Mouse (Mus musculus): ENCODE data around the gene Wdr62. TPM values are rescaled to one million over a fixed set of nuclear protein-coding genes. Genes with fewer than 3 reads are reported as not detected.

The Wdr62 gene
- polyA plus RNA-seq, 1 experiment: 12.8 TPM

DNA sequence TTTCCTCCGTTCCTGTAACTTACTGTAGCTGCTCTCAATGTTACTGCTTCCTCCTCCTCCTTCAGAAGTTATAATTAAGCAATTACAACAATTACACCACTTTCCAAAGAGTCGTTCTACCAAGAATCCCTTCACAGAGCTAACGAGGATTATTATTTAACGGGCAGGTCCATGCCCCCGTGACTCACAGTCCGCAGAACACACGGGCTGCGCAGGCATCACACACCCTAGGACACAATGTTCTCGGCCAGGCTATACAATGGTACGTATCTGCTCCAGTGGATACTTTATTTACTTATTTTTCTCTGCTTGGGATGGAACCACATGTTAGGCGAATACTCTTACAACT lies 60.2 kb downstream of the Wdr62 start:
- no peaks in the 10 kb centered on the region for H3K79me3 ChIP-seq (ENCODE audit: low read depth)
- H3K27me3 ChIP-seq (ENCODE audit: control insufficient read depth, insufficient read depth, insufficient read length): no peaks in the 10 kb centered on the region
- no peak for TF ChIP-seq MYOD1 (IDR thresholded peaks at IDR 0.05; ENCODE audit: control insufficient read depth, insufficient read length, low read depth)
- TF ChIP-seq CTCF (IDR thresholded peaks at IDR 0.05; ENCODE audit: control insufficient read depth, insufficient read depth, insufficient read length): no peak
- peaks cover 5% of the 10 kb centered on the region for H3K36me3 ChIP-seq (ENCODE audit: control insufficient read depth, insufficient read depth)
- H3K79me2 ChIP-seq (ENCODE audit: control insufficient read depth, insufficient read depth): no peaks in the 10 kb centered on the region
- no peak overlapping the region for H3ac ChIP-seq (ENCODE audit: control insufficient read depth, insufficient read length, low read depth)
- no peak overlapping the region for H3K4me3 ChIP-seq (ENCODE audit: insufficient read depth, poor library complexity, severe bottlenecking)

DNA sequence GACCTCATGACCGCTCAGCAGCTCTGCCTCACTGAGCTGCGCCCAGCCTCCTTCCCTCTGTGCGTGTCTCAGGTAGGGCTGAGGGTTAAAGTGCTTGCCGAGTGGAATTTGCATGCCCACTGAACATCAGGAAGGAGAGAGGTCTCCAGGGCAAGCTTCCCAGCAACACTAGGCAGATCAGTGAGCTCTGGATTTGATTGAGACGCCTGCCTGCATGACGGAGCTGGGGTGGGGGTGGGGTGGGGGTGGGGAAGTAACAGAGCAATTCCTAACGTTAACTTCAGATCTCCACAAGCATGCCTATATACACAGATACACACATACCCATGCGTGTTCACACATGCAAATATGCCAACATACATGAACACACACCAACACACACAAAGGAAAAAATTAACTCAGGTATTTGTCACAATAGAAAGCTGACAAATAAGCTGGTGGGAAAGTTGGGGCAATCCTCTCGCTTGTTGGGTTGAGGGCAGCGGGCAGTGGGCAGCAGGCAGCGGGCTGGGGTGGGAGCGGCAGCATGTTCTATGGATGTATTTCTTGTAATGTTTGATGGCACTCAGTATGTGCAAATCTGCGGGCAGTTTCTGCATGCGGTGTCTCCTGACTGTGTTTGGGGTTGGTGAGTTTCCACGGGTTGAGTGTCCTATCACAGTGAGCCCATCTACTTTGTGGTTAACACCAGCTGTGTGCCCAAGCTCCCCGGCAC lies 60.8 kb downstream of the Wdr62 start:
- TF ChIP-seq MYOD1 (IDR thresholded peaks at IDR 0.05; ENCODE audit: control insufficient read depth, insufficient read length, low read depth): no peak
- no peak for TF ChIP-seq FOSL1 (IDR thresholded peaks at IDR 0.05; ENCODE audit: insufficient read depth, low read length, poor library complexity, severe bottlenecking)
- H3K4me3 ChIP-seq (ENCODE audit: insufficient read depth, poor library complexity, severe bottlenecking): no peak overlapping the region

DNA sequence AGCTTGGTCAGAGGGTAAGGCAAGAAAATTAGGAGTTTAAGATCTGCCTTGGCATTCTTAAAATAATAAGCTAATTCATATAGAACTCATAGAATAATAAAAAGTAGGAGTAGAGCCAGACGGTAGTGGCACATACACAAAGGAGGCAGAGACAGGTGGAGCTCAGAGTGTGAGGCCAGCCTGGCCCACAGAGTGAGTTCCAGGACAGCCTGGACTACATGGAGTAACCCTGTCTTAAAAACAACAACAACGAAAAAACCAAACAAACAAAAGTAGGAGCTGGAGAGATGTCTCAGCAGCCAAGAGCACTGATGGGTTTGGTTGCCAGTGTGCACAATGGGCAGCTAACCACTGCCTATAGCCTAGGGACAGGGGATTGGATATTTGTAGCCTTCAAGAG lies 62.9 kb downstream of the Wdr62 start:
- H3K36me3 ChIP-seq (ENCODE audit: control insufficient read depth, insufficient read depth): no peaks in the 10 kb centered on the region
- no peak for TF ChIP-seq CTCF (IDR thresholded peaks at IDR 0.05; ENCODE audit: control insufficient read depth, insufficient read depth, insufficient read length)
- TF ChIP-seq USF1 (IDR thresholded peaks at IDR 0.05; ENCODE audit: low read depth): no peak
- no peak for TF ChIP-seq CEBPB (IDR thresholded peaks at IDR 0.05; ENCODE audit: low read depth)
- no peak for TF ChIP-seq MAX (IDR thresholded peaks at IDR 0.05)
- TF ChIP-seq MYOD1 (IDR thresholded peaks at IDR 0.05; ENCODE audit: control insufficient read depth, insufficient read length, low read depth): no peak
- no peak for TF ChIP-seq MYOG (IDR thresholded peaks at IDR 0.05; ENCODE audit: control insufficient read depth, extremely low read depth, insufficient read length)
- TF ChIP-seq FOSL1 (IDR thresholded peaks at IDR 0.05; ENCODE audit: insufficient read depth, low read length, poor library complexity, severe bottlenecking): no peak
- no peaks in the 10 kb centered on the region for H3K79me3 ChIP-seq (ENCODE audit: low read depth)
- H3K79me2 ChIP-seq (ENCODE audit: control insufficient read depth, insufficient read depth): no peaks in the 10 kb centered on the region
- no peak overlapping the region for H3K4me3 ChIP-seq (ENCODE audit: insufficient read depth, poor library complexity, severe bottlenecking)
- no peak overlapping the region for H3ac ChIP-seq (ENCODE audit: control insufficient read depth, insufficient read length, low read depth)
- no peaks in the 10 kb centered on the region for H3K27me3 ChIP-seq (ENCODE audit: control insufficient read depth, insufficient read depth, insufficient read length)

More for the DNA sequence above, 60.8 kb downstream of the Wdr62 start:
- H3K27me3 ChIP-seq (ENCODE audit: control insufficient read depth, insufficient read depth, insufficient read length): no peaks in the 10 kb centered on the region
- H3K36me3 ChIP-seq (ENCODE audit: control insufficient read depth, insufficient read depth): peaks cover 5% of the 10 kb centered on the region
- no peaks in the 10 kb centered on the region for H3K79me2 ChIP-seq (ENCODE audit: control insufficient read depth, insufficient read depth)
- H3ac ChIP-seq (ENCODE audit: control insufficient read depth, insufficient read length, low read depth): no peak overlapping the region
- no peaks in the 10 kb centered on the region for H3K79me3 ChIP-seq (ENCODE audit: low read depth)

DNA sequence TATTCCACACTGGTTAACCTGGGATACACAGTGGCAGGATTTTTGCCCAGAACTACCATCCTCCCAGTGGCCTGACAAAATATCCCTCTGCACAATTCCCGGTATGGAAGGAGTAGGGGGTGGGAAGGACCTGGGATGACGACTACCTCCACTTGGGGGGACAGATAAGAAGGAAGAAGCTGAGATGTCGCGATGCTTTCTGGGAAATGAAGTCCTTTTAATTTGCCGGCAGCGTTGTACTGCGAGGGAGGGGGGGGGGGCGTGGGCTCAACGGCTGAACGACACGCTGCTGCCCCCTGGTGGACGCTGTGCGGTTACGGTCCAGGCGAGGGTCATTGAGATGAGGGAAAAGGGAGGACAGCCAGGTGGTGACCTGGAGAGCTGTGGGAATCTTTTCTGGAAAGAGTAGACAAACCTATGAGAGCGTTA lies 63.5 kb downstream of the Wdr62 start:
- Histone ChIP-seq H3K79me2 (ENCODE audit: control insufficient read depth, insufficient read depth) (no peaks in the 10 kb centered on the region), H3K36me3 (ENCODE audit: control insufficient read depth, insufficient read depth) (no peaks in the 10 kb centered on the region), H3ac (ENCODE audit: control insufficient read depth, insufficient read length, low read depth) (no peak overlapping the region), H3K4me3 (ENCODE audit: insufficient read depth, poor library complexity, severe bottlenecking) (no peak overlapping the region), H3K79me3 (ENCODE audit: low read depth) (no peaks in the 10 kb centered on the region), H3K27me3 (ENCODE audit: control insufficient read depth, insufficient read depth, insufficient read length) (no peaks in the 10 kb centered on the region)
- TF ChIP-seq CTCF (IDR thresholded peaks at IDR 0.05; ENCODE audit: control insufficient read depth, insufficient read depth, insufficient read length): peak; percentile 93
- no peak for TF ChIP-seq FOSL1 (IDR thresholded peaks at IDR 0.05; ENCODE audit: insufficient read depth, low read length, poor library complexity, severe bottlenecking)

DNA sequence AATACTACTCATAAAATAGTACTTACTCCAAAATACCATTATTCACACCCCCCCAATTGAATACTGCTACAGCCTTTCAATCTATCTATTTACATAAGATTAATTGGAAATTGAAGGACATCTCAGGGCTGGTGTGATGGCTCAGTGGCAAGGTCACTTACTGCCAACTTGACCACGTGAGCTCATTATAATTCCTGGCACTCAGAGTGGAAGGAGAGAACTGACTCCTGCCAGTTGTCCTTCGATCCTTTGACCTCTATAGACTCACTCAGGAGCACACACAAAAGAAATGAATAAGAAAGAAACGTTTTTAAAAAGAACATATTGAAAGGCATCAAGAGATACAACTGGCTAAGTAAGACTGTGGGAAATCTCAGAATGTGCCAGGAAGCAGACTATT lies 64.3 kb downstream of the Wdr62 start:
- Histone ChIP-seq H3ac (ENCODE audit: control insufficient read depth, insufficient read length, low read depth) (no peak overlapping the region), H3K4me3 (ENCODE audit: insufficient read depth, poor library complexity, severe bottlenecking) (no peak overlapping the region), H3K36me3 (ENCODE audit: control insufficient read depth, insufficient read depth) (no peaks in the 10 kb centered on the region), H3K79me3 (ENCODE audit: low read depth) (no peaks in the 10 kb centered on the region), H3K79me2 (ENCODE audit: control insufficient read depth, insufficient read depth) (no peaks in the 10 kb centered on the region), H3K27me3 (ENCODE audit: control insufficient read depth, insufficient read depth, insufficient read length) (no peaks in the 10 kb centered on the region)
- TF ChIP-seq MYOD1 (IDR thresholded peaks at IDR 0.05; ENCODE audit: control insufficient read depth, insufficient read length, low read depth): no peak
- no peak for TF ChIP-seq CEBPB (IDR thresholded peaks at IDR 0.05; ENCODE audit: low read depth)
- TF ChIP-seq CTCF (IDR thresholded peaks at IDR 0.05; ENCODE audit: control insufficient read depth, insufficient read depth, insufficient read length): no peak
- no peak for TF ChIP-seq MAX (IDR thresholded peaks at IDR 0.05)
- no peak for TF ChIP-seq MYOG (IDR thresholded peaks at IDR 0.05; ENCODE audit: control insufficient read depth, extremely low read depth, insufficient read length)
- no peak for TF ChIP-seq FOSL1 (IDR thresholded peaks at IDR 0.05; ENCODE audit: insufficient read depth, low read length, poor library complexity, severe bottlenecking)
- TF ChIP-seq USF1 (IDR thresholded peaks at IDR 0.05; ENCODE audit: low read depth): no peak

DNA sequence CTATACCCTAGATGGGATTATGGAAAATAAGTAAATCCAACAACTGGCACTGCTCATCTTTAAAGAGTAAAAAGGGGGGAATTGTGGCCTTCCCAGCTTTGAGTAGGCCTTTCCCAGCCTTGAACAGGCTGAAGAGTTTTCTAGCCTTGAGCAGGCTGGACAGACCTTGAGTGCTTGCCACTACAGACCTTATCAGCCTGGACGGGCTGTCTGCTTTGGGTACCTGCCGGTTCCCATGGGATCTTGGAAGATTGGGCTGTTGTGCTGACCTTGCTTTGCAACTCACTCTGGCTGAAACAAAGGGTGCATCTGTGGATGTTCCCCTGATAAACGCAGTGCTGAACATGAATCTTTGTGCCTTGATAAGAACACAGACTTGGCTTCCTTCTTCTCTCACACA lies 66.3 kb downstream of the Wdr62 start:
- Histone ChIP-seq H3K36me3 (ENCODE audit: control insufficient read depth, insufficient read depth) (no peaks in the 10 kb centered on the region), H3K4me3 (ENCODE audit: insufficient read depth, poor library complexity, severe bottlenecking) (no peak overlapping the region), H3K79me2 (ENCODE audit: control insufficient read depth, insufficient read depth) (no peaks in the 10 kb centered on the region), H3K27me3 (ENCODE audit: control insufficient read depth, insufficient read depth, insufficient read length) (no peaks in the 10 kb centered on the region), H3ac (ENCODE audit: control insufficient read depth, insufficient read length, low read depth) (no peak overlapping the region), H3K79me3 (ENCODE audit: low read depth) (no peaks in the 10 kb centered on the region)
- no peak for TF ChIP-seq MYOG (IDR thresholded peaks at IDR 0.05; ENCODE audit: control insufficient read depth, extremely low read depth, insufficient read length)
- no peak for TF ChIP-seq CEBPB (IDR thresholded peaks at IDR 0.05; ENCODE audit: low read depth)
- TF ChIP-seq USF1 (IDR thresholded peaks at IDR 0.05; ENCODE audit: low read depth): no peak
- TF ChIP-seq MAX (IDR thresholded peaks at IDR 0.05): no peak
- no peak for TF ChIP-seq CTCF (IDR thresholded peaks at IDR 0.05; ENCODE audit: control insufficient read depth, insufficient read depth, insufficient read length)

Data from C2C12 (cell line).